Mouse (Mus musculus) embryonic fibroblast, embryonic 13.5 days (primary cell): ENCODE results near the gene Dmrt1.

ENCODE experiments used
- CTCF ChIP-seq: IDR thresholded peaks from 2 replicates; pipeline ENCODE4 v1.5.1; 2011; ENCODE audit warnings: mild to moderate bottlenecking, control low read depth, low read length, moderate library complexity, borderline replicate concordance; ENCODE audit not compliant: insufficient read depth
- POLR2A ChIP-seq: IDR thresholded peaks from 2 replicates; pipeline ENCODE4 v1.6.1; 2011; ENCODE audit warnings: low read depth, mild to moderate bottlenecking, control low read depth, low read length, moderate library complexity

DNA sequence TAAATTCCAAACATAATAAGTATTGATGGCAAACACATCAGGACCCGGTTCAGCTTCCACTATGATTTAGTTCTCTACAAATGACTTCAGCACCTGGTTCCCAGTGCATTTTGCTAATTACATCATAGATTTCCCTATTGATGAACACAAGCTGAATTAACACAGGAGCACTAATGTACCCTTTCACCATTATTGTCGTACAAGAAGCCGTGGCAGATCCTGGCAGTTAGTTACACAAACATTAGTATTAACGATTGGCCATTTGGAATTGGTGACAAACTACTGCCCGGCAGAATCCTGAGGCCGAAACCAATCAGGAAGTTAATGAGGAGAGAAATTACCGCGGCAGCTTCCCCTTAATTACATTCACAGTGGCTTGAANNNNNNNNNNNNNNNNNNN is 96.5 kb downstream of the Dmrt1 start:
- TF ChIP-seq CTCF, result no peak
- TF ChIP-seq POLR2A, result no peak
